Mouse (Mus musculus): ENCODE measurements around the gene Gast.
"Not testable (repeated sequence)": the region's sequence is repeated elsewhere in the genome, so short reads cannot be mapped to it uniquely, and the experiment has no call there.

The Gast gene

GRCm38 (mm10) chr11:100333944-100334457 is at the start of gene Gast:
Gene Gast (plus strand): TSS chr11:100334407.
- DNase-seq (ENCODE audit: low spot score in 2 of 2) = no peak

- no peak for DNase-seq (ENCODE audit: low spot score in 2 of 2)
Observed at GRCm38 (mm10) chr11:100284988-100285387, 49.2 kb upstream of the Gast start.

GRCm38 (mm10) chr11:100287024-100287423 is 47.2 kb upstream of the Gast start:
- DNase-seq (ENCODE audit: low spot score in 2 of 2) = no peak

GRCm38 (mm10) chr11:100288942-100289341 is 45.3 kb upstream of the Gast start:
- no peak for DNase-seq (ENCODE audit: low spot score in 2 of 2)

- no peak for DNase-seq (ENCODE audit: low spot score in 2 of 2)
Observed at GRCm38 (mm10) chr11:100290235-100290634, 44.0 kb upstream of the Gast start.

- DNase-seq (ENCODE audit: low spot score in 2 of 2) = no peak
Observed at GRCm38 (mm10) chr11:100292884-100293283, 41.3 kb upstream of the Gast start.

GRCm38 (mm10) chr11:100295308-100295707 is 38.9 kb upstream of the Gast start:
- peak; percentile 76 to 91 for DNase-seq (ENCODE audit: low spot score in 2 of 2)

- DNase-seq (ENCODE audit: low spot score in 2 of 2) = no peak
Observed at GRCm38 (mm10) chr11:100297801-100298200, 36.4 kb upstream of the Gast start.

- DNase-seq (ENCODE audit: low spot score in 2 of 2) = peak; percentile 86 to 91
Observed at GRCm38 (mm10) chr11:100298274-100299036, 35.8 kb upstream of the Gast start.

- DNase-seq (ENCODE audit: low spot score in 2 of 2) = peak; percentile 46 to 66
Observed at GRCm38 (mm10) chr11:100300293-100300692, 33.9 kb upstream of the Gast start.

- no peak for DNase-seq (ENCODE audit: low spot score in 2 of 2)
Observed at GRCm38 (mm10) chr11:100301292-100301691, 32.9 kb upstream of the Gast start.

GRCm38 (mm10) chr11:100307900-100308299 is 26.3 kb upstream of the Gast start:
- no peak for DNase-seq (ENCODE audit: low spot score in 2 of 2)

- not testable (repeated sequence) for DNase-seq (ENCODE audit: low spot score in 2 of 2)
Observed at GRCm38 (mm10) chr11:100308672-100309071, 25.5 kb upstream of the Gast start.

GRCm38 (mm10) chr11:100311656-100312055 is 22.6 kb upstream of the Gast start:
- DNase-seq (ENCODE audit: low spot score in 2 of 2) = no peak

- no peak for DNase-seq (ENCODE audit: low spot score in 2 of 2)
Observed at GRCm38 (mm10) chr11:100312096-100312679, 22.0 kb upstream of the Gast start.

GRCm38 (mm10) chr11:100313424-100313823 is 20.8 kb upstream of the Gast start:
- DNase-seq (ENCODE audit: low spot score in 2 of 2) = no peak

GRCm38 (mm10) chr11:100315439-100315838 is 18.8 kb upstream of the Gast start:
- DNase-seq (ENCODE audit: low spot score in 2 of 2) = no peak

GRCm38 (mm10) chr11:100317826-100318380 is 16.3 kb upstream of the Gast start:
- DNase-seq (ENCODE audit: low spot score in 2 of 2) = no peak

GRCm38 (mm10) chr11:100318529-100319451 is 15.4 kb upstream of the Gast start:
- no peak for DNase-seq (ENCODE audit: low spot score in 2 of 2)

GRCm38 (mm10) chr11:100319492-100320171 is 14.6 kb upstream of the Gast start, which contains the start of gene Eif1:
Gene Eif1 (plus strand): TSS chr11:100319885.
- DNase-seq (ENCODE audit: low spot score in 2 of 2) = peak; percentile 99 to 100

GRCm38 (mm10) chr11:100320172-100320630 is 14.0 kb upstream of the Gast start:
- peak; percentile 82 to 94 for DNase-seq (ENCODE audit: low spot score in 2 of 2)

Data from cerebellum, postnatal 4 days (tissue).